Mouse (Mus musculus) ES-E14 (cell line): ENCODE data around the gene Rarb. TPM values are rescaled to one million over a fixed set of nuclear protein-coding genes. Genes with fewer than 3 reads are reported as not detected.

Experiments used
- DNase-seq: peaks from one replicate; pipeline ENCODE4 v3.0.0-alpha.2; 2013; ENCODE audit warnings: low read depth, low spot score
- H3K27ac ChIP-seq: 2 replicates; pipeline ENCODE4 v1.5.1; 2012; ENCODE audit warnings: low read depth, mild to moderate bottlenecking, low read length, moderate library complexity, mixed read lengths; ENCODE audit not compliant: poor library complexity, insufficient read depth, severe bottlenecking
- H3K36me3 ChIP-seq: 2 replicates; pipeline ENCODE4 v1.6.1; 2012; ENCODE audit warnings: mild to moderate bottlenecking, low read length, moderate library complexity, mixed read lengths; ENCODE audit not compliant: control insufficient read depth, poor library complexity, insufficient read depth, severe bottlenecking
- H3K4me1 ChIP-seq, 2 experiments: fragments of 150-350 bp in 1 of 2; sonication (generic) in 1 of 2; 2 replicates each; pipeline ENCODE4 v1.6.1; 2012; ENCODE audit warnings: low read length in 2 of 2, mild to moderate bottlenecking in 1 of 2, mixed read lengths in 1 of 2; ENCODE audit not compliant: control insufficient read depth in 2 of 2, insufficient read depth in 2 of 2, poor library complexity in 1 of 2
- H3K4me3 ChIP-seq, 2 experiments: fragments of 150-350 bp in 1 of 2; sonication (generic) in 1 of 2; 2 replicates each; pipeline ENCODE4 v1.5.1; 2012; ENCODE audit warnings: low read length in 2 of 2, low read depth in 1 of 2, mild to moderate bottlenecking in 1 of 2, mixed read lengths in 1 of 2; ENCODE audit not compliant: insufficient read depth in 1 of 2, poor library complexity in 1 of 2, severe bottlenecking in 1 of 2
- H3K9ac ChIP-seq: 2 replicates; pipeline ENCODE4 v1.6.1; 2012; ENCODE audit warnings: low read depth, mild to moderate bottlenecking, low read length, mixed read lengths; ENCODE audit not compliant: poor library complexity, insufficient read depth, severe bottlenecking
- H3K9me3 ChIP-seq: fragments of 150-350 bp; sonication (generic); 2 replicates; pipeline ENCODE4 v1.6.1; 2012; ENCODE audit warnings: low read depth, mild to moderate bottlenecking, low read length; ENCODE audit not compliant: control insufficient read depth, insufficient read depth
- CHD2 ChIP-seq: IDR thresholded peaks from 2 replicates; pipeline ENCODE4 v1.6.1; 2014; ENCODE audit warnings: mild to moderate bottlenecking, low read depth, low read length, inconsistent platforms
- HCFC1 ChIP-seq: IDR thresholded peaks from 2 replicates; pipeline ENCODE4 v1.6.1; 2012; ENCODE audit warnings: low read length, inconsistent platforms, borderline replicate concordance; ENCODE audit not compliant: insufficient read depth
- MAFK ChIP-seq: IDR thresholded peaks from 2 replicates; pipeline ENCODE4 v1.6.1; 2014; ENCODE audit warnings: mild to moderate bottlenecking, low read depth, low read length, inconsistent platforms; ENCODE audit not compliant: insufficient read depth
- ZC3H11A ChIP-seq: IDR thresholded peaks from 2 replicates; pipeline ENCODE4 v1.6.1; 2012; ENCODE audit warnings: low read depth, mild to moderate bottlenecking, inconsistent platforms, low read length, borderline replicate concordance
- ZNF384 ChIP-seq: IDR thresholded peaks from 2 replicates; pipeline ENCODE4 v1.6.1; 2012; ENCODE audit warnings: low read depth, low read length, inconsistent platforms
- in situ Hi-C, 2 experiments: fragments of 600-800 bp; cut with MboI; formaldehyde crosslinking; loops; one replicate each; pipeline ENCODE4 v1.15.1; 2025; ENCODE audit warnings: low sequenced_read_pairs in 2 of 2, inconsistent platforms in 1 of 2; ENCODE audit not compliant: unreplicated experiment in 2 of 2
- total RNA-seq: library from RNA; depleted of rRNA; stranded (reverse); fragments of 300-350 nt; gene quantifications from 2 replicates; pipeline ENCODE4 v1.2.3, GENCODE M21; 2012

Rarb gene
- total RNA-seq, 1 experiment: 1.2 TPM

- DNase-seq: no peak
- in situ Hi-C loops: no loop called here
Measured at GRCm38 (mm10) chr14:16714344-16714955, 104.5 kb downstream of the Rarb start.

DNA sequence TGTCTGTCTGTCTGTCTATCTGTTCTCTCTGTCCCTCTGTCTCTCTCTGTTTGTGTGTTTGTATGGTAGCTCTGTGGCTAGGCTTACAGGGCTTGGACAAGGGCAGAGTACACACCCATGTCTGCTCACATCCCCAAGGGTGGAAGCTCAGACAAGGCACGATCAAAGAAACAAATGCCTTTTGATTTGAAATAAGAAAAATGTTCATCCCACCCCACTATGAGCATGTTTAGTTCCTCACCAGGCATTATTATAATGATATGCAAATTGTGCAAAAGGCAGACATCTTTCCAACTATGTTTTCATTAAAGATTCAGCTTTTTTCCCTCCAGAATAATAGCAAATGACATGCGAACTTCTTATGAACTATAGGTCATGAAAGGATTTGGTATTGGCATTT is 105.2 kb downstream of the Rarb start:
- Histone ChIP-seq H3K9ac (no peak overlapping the region), H3K4me1 (no peaks in the 10 kb centered on the region), H3K4me3 (no peak overlapping the region), H3K27ac (no peak overlapping the region), H3K36me3 (no peaks in the 10 kb centered on the region), H3K9me3 (no peaks in the 10 kb centered on the region)
- no peak for DNase-seq
- TF ChIP-seq MAFK (no peak), ZNF384 (no peak), CHD2 (no peak)
- in situ Hi-C loops: no loop called here

More at GRCm38 (mm10) chr14:16714344-16714955, 104.5 kb downstream of the Rarb start:
- no peak overlapping the region for H3K9ac ChIP-seq
- no peak overlapping the region for H3K27ac ChIP-seq
- TF ChIP-seq ZC3H11A (no peak), ZNF384 (no peak), MAFK (no peak), HCFC1 (no peak), CHD2 (no peak)
- H3K36me3 ChIP-seq: no peaks in the 10 kb centered on the region
- H3K9me3 ChIP-seq: no peaks in the 10 kb centered on the region
- no peaks in the 10 kb centered on the region for H3K4me1 ChIP-seq
- H3K4me3 ChIP-seq: no peak overlapping the region

DNA sequence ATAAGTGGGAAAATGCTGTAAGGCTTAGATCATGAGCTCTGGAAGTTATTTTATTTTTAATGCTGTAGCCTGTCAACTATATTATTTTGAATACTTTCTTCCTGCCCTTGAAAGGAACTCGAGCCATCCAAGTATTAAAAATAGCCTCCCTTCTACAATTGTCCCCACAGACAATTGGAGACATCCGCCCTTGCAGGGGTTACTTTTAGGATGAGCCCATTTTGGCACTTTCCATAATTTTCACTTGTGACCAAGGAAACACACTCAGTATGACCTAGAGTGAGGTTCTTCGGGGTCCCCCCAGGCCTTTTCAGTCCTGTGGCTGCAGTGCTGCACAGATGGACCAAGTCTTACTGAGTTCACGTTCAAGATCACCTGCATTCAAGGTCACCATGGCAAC is 119.7 kb downstream of the Rarb start:
- H3K4me1 ChIP-seq: no peaks in the 10 kb centered on the region
- no peak for DNase-seq
- no peak overlapping the region for H3K9ac ChIP-seq
- in situ Hi-C loops: no loop called here
- H3K9me3 ChIP-seq: no peaks in the 10 kb centered on the region
- no peak overlapping the region for H3K27ac ChIP-seq
- H3K4me3 ChIP-seq: no peak overlapping the region
- H3K36me3 ChIP-seq: no peaks in the 10 kb centered on the region
- TF ChIP-seq CHD2: no peak
- TF ChIP-seq ZC3H11A: no peak
- no peak for TF ChIP-seq MAFK
- TF ChIP-seq HCFC1: no peak
- TF ChIP-seq ZNF384: no peak

DNA sequence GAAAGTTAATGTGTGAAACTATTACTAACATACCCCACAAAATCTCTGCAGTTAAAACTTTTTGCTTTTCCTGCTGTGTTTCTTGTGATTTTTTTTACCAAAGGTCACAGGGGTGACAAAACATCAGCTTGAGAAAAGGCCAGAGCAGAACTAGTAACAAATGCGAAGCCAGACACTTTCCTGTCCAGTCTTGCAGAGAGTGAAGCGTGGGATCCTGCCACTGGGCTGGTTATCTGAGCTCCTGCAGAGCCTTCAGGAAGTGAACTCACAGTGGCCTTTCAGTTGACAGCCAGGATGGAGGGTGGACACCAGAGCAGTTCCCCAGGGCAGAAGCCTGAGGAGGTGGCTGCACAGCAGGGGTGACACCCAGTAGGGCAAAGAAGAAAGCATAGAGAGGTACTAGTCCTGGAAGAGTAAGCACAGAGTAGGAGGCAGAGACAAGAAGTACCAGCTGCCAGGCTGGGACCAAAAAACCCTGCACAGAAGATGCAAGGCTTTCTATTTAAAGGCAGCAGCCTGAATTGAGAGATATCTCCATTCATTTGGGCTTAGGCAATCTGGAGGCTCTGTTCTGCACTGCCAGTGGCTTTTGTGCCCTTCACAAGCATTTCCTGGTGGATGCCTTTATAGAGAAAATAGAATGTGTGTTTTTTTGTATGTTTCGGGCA is 123.4 kb downstream of the Rarb start:
- no peak overlapping the region for H3K4me3 ChIP-seq
- DNase-seq: no peak
- H3K36me3 ChIP-seq: no peaks in the 10 kb centered on the region
- TF ChIP-seq CHD2 (no peak), ZNF384 (no peak), ZC3H11A (no peak), HCFC1 (no peak), MAFK (no peak)
- no peaks in the 10 kb centered on the region for H3K4me1 ChIP-seq
- no peak overlapping the region for H3K27ac ChIP-seq
- no peak overlapping the region for H3K9ac ChIP-seq
- in situ Hi-C loops: no loop called here
- no peaks in the 10 kb centered on the region for H3K9me3 ChIP-seq

- TF ChIP-seq ZNF384 (no peak), MAFK (no peak), CHD2 (no peak), HCFC1 (no peak), ZC3H11A (no peak)
- Histone ChIP-seq H3K27ac (no peak overlapping the region), H3K9ac (no peak overlapping the region)
Measured at GRCm38 (mm10) chr14:16678335-16678734, 140.6 kb downstream of the Rarb start.

More at GRCm38 (mm10) chr14:16678335-16678734, 140.6 kb downstream of the Rarb start:
- no peak for DNase-seq
- in situ Hi-C loops: no loop called here
- Histone ChIP-seq H3K4me1 (no peaks in the 10 kb centered on the region), H3K36me3 (no peaks in the 10 kb centered on the region), H3K9me3 (no peaks in the 10 kb centered on the region), H3K4me3 (no peak overlapping the region)
